Mouse (Mus musculus): ENCODE measurements around the gene Vpreb2. TPM values are rescaled to one million over a fixed set of nuclear protein-coding genes. Genes with fewer than 3 reads are reported as not detected.
"Not testable (repeated sequence)": the region's sequence is repeated elsewhere in the genome, so short reads cannot be mapped to it uniquely, and the experiment has no call there.

Gene Vpreb2
- polyA plus RNA-seq, 1 experiment from 2014 or later = not detected

DNA sequence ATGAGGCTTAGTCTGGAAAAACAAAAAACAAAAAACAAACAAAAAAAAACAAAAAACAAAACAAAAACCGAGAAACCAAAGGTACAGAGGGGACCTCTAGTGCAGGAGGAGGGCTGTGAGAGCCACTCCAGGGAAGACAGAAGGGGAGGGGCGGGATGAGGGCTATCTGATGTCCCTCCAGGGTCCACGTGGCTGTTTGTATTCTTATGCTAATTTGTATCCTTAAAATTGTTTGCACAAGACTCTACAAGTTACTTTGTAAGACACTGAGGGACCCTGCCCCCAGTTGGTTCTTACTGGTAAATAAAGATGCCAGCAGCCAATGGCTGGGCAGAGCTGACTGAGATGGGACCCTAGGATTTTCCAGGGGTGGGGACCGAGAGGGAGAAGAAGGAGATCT lies 26.9 kb downstream of the Vpreb2 start:
- no peaks in the 10 kb centered on the region for H3K4me1 ChIP-seq (replicated peaks; ENCODE audit: control insufficient read depth, insufficient read depth, low read length)
- no peak overlapping the region for H3K27ac ChIP-seq (ENCODE audit: low read depth, low read length)
- ATAC-seq (replicated peaks; ENCODE audit: low FRiP score) = no peak
- H3K9me3 ChIP-seq (ENCODE audit: control insufficient read depth, low read length) = no peaks in the 10 kb centered on the region
- no peak overlapping the region for H3K4me2 ChIP-seq (ENCODE audit: low read depth, low read length, severe bottlenecking)
- no peak overlapping the region for H3K9ac ChIP-seq (ENCODE audit: low read length)
- no peaks in the 10 kb centered on the region for H3K27me3 ChIP-seq (ENCODE audit: control insufficient read depth, insufficient read depth, low read length)
- no peak overlapping the region for H3K4me3 ChIP-seq (ENCODE audit: low read depth, low read length)
- DNase-seq (ENCODE audit: low spot score) = no peak
- 37% methylated on average over 4 of the region's 4 CpGs for WGBS
- no peaks in the 10 kb centered on the region for H3K36me3 ChIP-seq (ENCODE audit: control insufficient read depth, insufficient read depth, low read length)

DNA sequence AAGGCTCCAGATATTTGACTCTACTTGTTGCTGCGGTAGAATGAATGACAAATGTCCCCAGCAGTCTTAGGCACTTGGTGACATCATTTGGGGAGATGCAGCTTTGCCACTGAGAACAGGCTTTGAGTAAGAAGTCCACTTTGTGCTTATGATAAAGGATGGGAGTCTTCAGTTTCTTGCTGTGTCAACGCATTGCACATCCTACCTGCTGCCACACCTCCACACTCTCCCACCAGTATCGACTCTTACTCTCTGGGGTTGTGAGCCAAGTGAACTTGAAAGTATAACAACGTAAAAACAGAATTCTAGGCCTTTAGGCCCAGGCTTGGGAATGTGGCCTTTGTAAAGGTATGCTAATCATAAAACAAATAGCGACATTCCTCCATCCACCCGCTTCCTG lies 30.9 kb downstream of the Vpreb2 start:
- no peak overlapping the region for H3K4me3 ChIP-seq (ENCODE audit: low read depth, low read length)
- no peak for ATAC-seq (replicated peaks; ENCODE audit: low FRiP score)
- H3K36me3 ChIP-seq (ENCODE audit: control insufficient read depth, insufficient read depth, low read length) = no peaks in the 10 kb centered on the region
- DNase-seq (ENCODE audit: low spot score) = no peak
- no peaks in the 10 kb centered on the region for H3K4me1 ChIP-seq (replicated peaks; ENCODE audit: control insufficient read depth, insufficient read depth, low read length)
- H3K27me3 ChIP-seq (ENCODE audit: control insufficient read depth, insufficient read depth, low read length) = no peaks in the 10 kb centered on the region
- no peak overlapping the region for H3K4me2 ChIP-seq (ENCODE audit: low read depth, low read length, severe bottlenecking)
- H3K27ac ChIP-seq (ENCODE audit: low read depth, low read length) = no peak overlapping the region
- 76% methylated on average over 6 of the region's 6 CpGs for WGBS
- no peak overlapping the region for H3K9ac ChIP-seq (ENCODE audit: low read length)
- no peaks in the 10 kb centered on the region for H3K9me3 ChIP-seq (ENCODE audit: control insufficient read depth, low read length)

DNA sequence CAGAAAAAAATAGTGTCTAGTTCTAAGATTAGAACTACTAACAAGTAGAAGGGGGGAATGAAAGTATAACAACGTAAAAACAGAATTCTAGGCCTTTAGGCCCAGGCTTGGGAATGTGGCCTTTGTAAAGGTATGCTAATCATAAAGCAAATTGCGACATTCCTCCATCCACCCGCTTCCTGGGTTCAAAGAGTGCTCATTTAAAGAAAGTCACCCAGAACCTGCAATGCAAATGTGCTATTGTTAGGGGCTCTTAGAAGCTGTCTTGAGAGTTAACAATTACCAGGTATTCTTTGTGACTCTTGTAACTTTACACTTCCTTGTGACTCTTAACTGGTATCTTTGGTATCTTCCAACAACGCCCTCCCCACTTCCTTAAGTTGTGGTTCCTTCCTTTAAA lies 36.3 kb downstream of the Vpreb2 start:
- H3K4me3 ChIP-seq (ENCODE audit: low read depth, low read length); H3K36me3 ChIP-seq (ENCODE audit: control insufficient read depth, insufficient read depth, low read length); H3K9ac ChIP-seq (ENCODE audit: low read length); H3K4me2 ChIP-seq (ENCODE audit: low read depth, low read length, severe bottlenecking); DNase-seq (ENCODE audit: low spot score); H3K27me3 ChIP-seq (ENCODE audit: control insufficient read depth, insufficient read depth, low read length); H3K9me3 ChIP-seq (ENCODE audit: control insufficient read depth, low read length); H3K4me1 ChIP-seq (replicated peaks; ENCODE audit: control insufficient read depth, insufficient read depth, low read length); ATAC-seq (replicated peaks; ENCODE audit: low FRiP score); H3K27ac ChIP-seq (ENCODE audit: low read depth, low read length): not testable (repeated sequence)
- 74% methylated on average over 4 of the region's 4 CpGs for WGBS

DNA sequence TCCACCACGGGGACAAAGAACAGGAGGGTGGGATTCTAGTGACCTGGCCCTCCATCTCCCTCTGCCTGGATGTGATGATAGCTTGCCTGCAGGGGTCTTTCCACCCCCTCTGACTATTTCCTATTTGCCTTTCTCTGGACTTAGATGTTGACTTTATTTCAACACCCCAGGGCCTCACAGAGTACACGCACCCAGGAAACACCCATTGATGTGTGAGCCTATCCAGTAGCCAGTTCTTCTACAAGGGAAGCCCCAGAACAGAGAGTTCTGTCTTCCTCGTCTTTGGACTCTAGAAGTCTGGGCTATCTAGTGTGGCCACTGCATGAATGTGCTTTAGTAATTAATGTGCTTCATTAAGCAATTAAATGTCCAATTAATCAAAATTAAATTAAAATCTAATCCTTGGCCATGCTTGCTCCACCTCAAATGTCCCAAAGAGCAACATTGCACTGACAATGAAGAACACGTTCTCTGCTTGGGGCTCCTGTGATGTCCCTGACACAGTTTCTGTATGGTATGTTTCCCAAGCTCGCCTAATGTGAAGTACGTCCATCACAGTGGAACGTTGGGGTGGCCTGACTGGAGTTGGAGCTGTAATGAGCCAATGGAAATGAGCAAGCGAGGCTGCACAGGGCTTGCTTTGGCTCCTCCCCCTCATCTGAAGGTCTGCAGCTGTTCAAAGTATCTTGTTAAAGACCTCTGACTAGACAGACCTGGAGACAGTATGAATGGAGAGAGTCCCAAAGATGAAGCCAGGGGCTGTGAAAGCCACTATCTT lies 42.7 kb downstream of the Vpreb2 start:
- WGBS = 82% methylated on average over 8 of the region's 8 CpGs
- DNase-seq (ENCODE audit: low spot score) (no peak), ATAC-seq (replicated peaks; ENCODE audit: low FRiP score) (no peak)
- H3K27me3 ChIP-seq (ENCODE audit: control insufficient read depth, insufficient read depth, low read length) = no peaks in the 10 kb centered on the region
- no peak overlapping the region for H3K27ac ChIP-seq (ENCODE audit: low read depth, low read length)
- no peak overlapping the region for H3K4me3 ChIP-seq (ENCODE audit: low read depth, low read length)
- no peaks in the 10 kb centered on the region for H3K4me1 ChIP-seq (replicated peaks; ENCODE audit: control insufficient read depth, insufficient read depth, low read length)
- no peak overlapping the region for H3K4me2 ChIP-seq (ENCODE audit: low read depth, low read length, severe bottlenecking)
- no peaks in the 10 kb centered on the region for H3K9me3 ChIP-seq (ENCODE audit: control insufficient read depth, low read length)
- H3K36me3 ChIP-seq (ENCODE audit: control insufficient read depth, insufficient read depth, low read length) = no peaks in the 10 kb centered on the region
- no peak overlapping the region for H3K9ac ChIP-seq (ENCODE audit: low read length)

DNA sequence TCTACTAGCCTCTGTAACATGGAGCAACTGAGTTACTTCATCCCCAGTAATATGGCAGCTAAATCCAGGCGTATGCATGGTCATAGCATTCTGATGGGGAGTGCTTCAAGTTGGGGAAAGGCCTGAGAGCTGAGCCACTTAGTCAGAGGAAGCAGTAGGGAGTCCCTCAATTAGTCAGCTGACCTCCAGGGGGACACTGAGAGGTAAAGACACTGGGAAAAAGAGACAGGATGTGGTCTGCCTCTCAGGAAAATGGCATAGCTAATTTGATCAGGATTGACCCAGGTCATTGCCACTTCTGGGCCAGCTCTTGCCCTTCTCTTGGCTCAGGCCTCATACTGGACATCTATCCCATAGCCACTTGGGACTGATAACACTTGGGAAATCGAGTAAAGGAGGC lies 47.1 kb downstream of the Vpreb2 start:
- Histone ChIP-seq H3K36me3 (ENCODE audit: control insufficient read depth, insufficient read depth, low read length) (no peaks in the 10 kb centered on the region), H3K9ac (ENCODE audit: low read length) (no peak overlapping the region), H3K4me1 (replicated peaks; ENCODE audit: control insufficient read depth, insufficient read depth, low read length) (no peaks in the 10 kb centered on the region), H3K4me3 (ENCODE audit: low read depth, low read length) (no peak overlapping the region), H3K4me2 (ENCODE audit: low read depth, low read length, severe bottlenecking) (no peak overlapping the region), H3K9me3 (ENCODE audit: control insufficient read depth, low read length) (no peaks in the 10 kb centered on the region), H3K27ac (ENCODE audit: low read depth, low read length) (no peak overlapping the region), H3K27me3 (ENCODE audit: control insufficient read depth, insufficient read depth, low read length) (no peaks in the 10 kb centered on the region)
- WGBS = 56% methylated on average over 2 of the region's 2 CpGs
- no peak for DNase-seq (ENCODE audit: low spot score)
- no peak for ATAC-seq (replicated peaks; ENCODE audit: low FRiP score)

Other genes with a start within 250 kb of the Vpreb2 start
- gene Med15, start 247.5 kb upstream of the Vpreb2 start, polyA plus RNA-seq (2014; fragmentation: Nextera tagmentation; extraction: Ambion mirVana) = 48.1 and 50.9 TPM in 2 replicates
- gene Klhl22, start 220.8 kb upstream of the Vpreb2 start, polyA plus RNA-seq (2014; fragmentation: Nextera tagmentation; extraction: Ambion mirVana) = 54.6 and 57.7 TPM in 2 replicates
- 7.4 and 7.9 TPM in 2 replicates for gene Scarf2, start 183.1 kb upstream of the Vpreb2 start, polyA plus RNA-seq (2014; fragmentation: Nextera tagmentation; extraction: Ambion mirVana)
- gene B830017H08Rik, start 147.3 kb upstream of the Vpreb2 start, polyA plus RNA-seq (2014; fragmentation: Nextera tagmentation; extraction: Ambion mirVana) = not detected in 2 replicates
- gene Car15, start 142.1 kb upstream of the Vpreb2 start, polyA plus RNA-seq (2014; fragmentation: Nextera tagmentation; extraction: Ambion mirVana) = 4.3 and 4.6 TPM in 2 replicates
- gene Gm20518, start 88.8 kb upstream of the Vpreb2 start, polyA plus RNA-seq (2014; fragmentation: Nextera tagmentation; extraction: Ambion mirVana) = 0.32 and 0.51 TPM in 2 replicates
- not detected in 2 replicates for gene Tssk1, start 86.2 kb upstream of the Vpreb2 start, polyA plus RNA-seq (2014; fragmentation: Nextera tagmentation; extraction: Ambion mirVana)
- gene Dgcr2, start 81.9 kb upstream of the Vpreb2 start, polyA plus RNA-seq (2014; fragmentation: Nextera tagmentation; extraction: Ambion mirVana) = 112 TPM in 2 replicates
- 0.52 TPM in 1 of 2 replicates, not detected in the other for gene Tssk2, start 81.8 kb upstream of the Vpreb2 start, polyA plus RNA-seq (2014; fragmentation: Nextera tagmentation; extraction: Ambion mirVana)
- 50.2 and 54.3 TPM in 2 replicates for gene Ess2, start 69.1 kb upstream of the Vpreb2 start, polyA plus RNA-seq (2014; fragmentation: Nextera tagmentation; extraction: Ambion mirVana)
- gene Gsc2, start 65.4 kb upstream of the Vpreb2 start, polyA plus RNA-seq (2014; fragmentation: Nextera tagmentation; extraction: Ambion mirVana) = 0.23 TPM in 1 of 2 replicates, not detected in the other
- gene Slc25a1, start 52.2 kb upstream of the Vpreb2 start, polyA plus RNA-seq (2014; fragmentation: Nextera tagmentation; extraction: Ambion mirVana) = 105 and 107 TPM in 2 replicates
- 134 and 148 TPM in 2 replicates for gene Dgcr6, start 72.4 kb downstream of the Vpreb2 start, polyA plus RNA-seq (2014; fragmentation: Nextera tagmentation; extraction: Ambion mirVana)
- gene Prodh, start 109.8 kb downstream of the Vpreb2 start, polyA plus RNA-seq (2014; fragmentation: Nextera tagmentation; extraction: Ambion mirVana) = 10.2 and 12.2 TPM in 2 replicates
- 3.2 and 4.0 TPM in 2 replicates for gene Rtn4r, start 147.2 kb downstream of the Vpreb2 start, polyA plus RNA-seq (2014; fragmentation: Nextera tagmentation; extraction: Ambion mirVana)
- not detected in 2 replicates for gene Ccdc188, start 237.5 kb downstream of the Vpreb2 start, polyA plus RNA-seq (2014; fragmentation: Nextera tagmentation; extraction: Ambion mirVana)